Mouse (Mus musculus) intestine, postnatal 0 days (tissue): ENCODE measurements around the gene Zfp503. TPM values are rescaled to one million over a fixed set of nuclear protein-coding genes. Genes with fewer than 3 reads are reported as not detected.

Experiments
- ATAC-seq: fragments of 200-750 bp; cut with Nextera tagmentation; 2 replicates; pipeline ENCODE4 v1.8.0; 2017; ENCODE audit warnings: mild to moderate bottlenecking, moderate TSS enrichment, moderate library complexity
- H3K27ac ChIP-seq: fragments of 300-500 bp; sonication (generic); 2 replicates; pipeline ENCODE4 v1.5.1; 2014; ENCODE audit warnings: mild to moderate bottlenecking, low read depth, low read length, moderate library complexity
- H3K27me3 ChIP-seq: fragments of 300-500 bp; sonication (generic); replicated peaks from 2 replicates; pipeline ENCODE4 v1.6.1; 2014; ENCODE audit warnings: low read length, mixed read lengths; ENCODE audit not compliant: control insufficient read depth, insufficient read depth
- H3K36me3 ChIP-seq: fragments of 300-500 bp; sonication (generic); 2 replicates; pipeline ENCODE4 v1.6.1; 2014; ENCODE audit warnings: mild to moderate bottlenecking, moderate library complexity; ENCODE audit not compliant: control insufficient read depth, insufficient read depth
- H3K4me1 ChIP-seq: fragments of 300-500 bp; sonication (generic); replicated peaks from 2 replicates; pipeline ENCODE4 v1.6.1; 2014; ENCODE audit warnings: antibody characterized with exemption, low read length, mixed read lengths; ENCODE audit not compliant: control insufficient read depth, insufficient read depth
- H3K4me2 ChIP-seq: fragments of 300-500 bp; sonication (generic); replicated peaks from 2 replicates; pipeline ENCODE4 v1.6.1; 2014; ENCODE audit warnings: low read depth, mild to moderate bottlenecking, moderate library complexity
- H3K4me3 ChIP-seq: fragments of 300-500 bp; sonication (generic); 2 replicates; pipeline ENCODE4 v1.5.1; 2014; ENCODE audit warnings: low read depth, low read length
- H3K9ac ChIP-seq: fragments of 300-500 bp; sonication (generic); 2 replicates; pipeline ENCODE4 v1.6.1; 2014; ENCODE audit warnings: mild to moderate bottlenecking, low read depth, low read length
- H3K9me3 ChIP-seq: fragments of 300-500 bp; sonication (generic); 2 replicates; pipeline ENCODE4 v1.6.1; 2016; ENCODE audit warnings: mixed run types; ENCODE audit not compliant: control insufficient read depth
- CTCF ChIP-seq: sonication (generic); IDR thresholded peaks from 2 replicates; pipeline ENCODE4 v1.5.1; 2016; ENCODE audit warnings: low read depth, mild to moderate bottlenecking, control low read depth, antibody characterized with exemption, moderate library complexity
- WGBS: fragments of 180-500 bp; shearing (Covaris S2); extraction: QIAGEN DNeasy Blood & Tissue Kit; methylation state at CpG from one replicate; pipeline ENCODE4 v1.1.7; 2014; 5-methylcytosine and 5-hydroxymethylcytosine counted together
- microRNA-seq: library from miRNA; unstranded; fragments of <30 nt; microRNA quantifications from one replicate; pipeline ENCODE4, GENCODE M21; 2016
- polyA plus RNA-seq: library from polyadenylated mRNA; unstranded; fragments of >200 nt; fragmentation: Nextera tagmentation; extraction: Ambion mirVana; gene quantifications from 2 replicates; pipeline ENCODE4 v1.2.1, GENCODE M21; 2015

The Zfp503 gene
- polyA plus RNA-seq, 1 experiment from 2014 or later = 5.7 TPM

DNA sequence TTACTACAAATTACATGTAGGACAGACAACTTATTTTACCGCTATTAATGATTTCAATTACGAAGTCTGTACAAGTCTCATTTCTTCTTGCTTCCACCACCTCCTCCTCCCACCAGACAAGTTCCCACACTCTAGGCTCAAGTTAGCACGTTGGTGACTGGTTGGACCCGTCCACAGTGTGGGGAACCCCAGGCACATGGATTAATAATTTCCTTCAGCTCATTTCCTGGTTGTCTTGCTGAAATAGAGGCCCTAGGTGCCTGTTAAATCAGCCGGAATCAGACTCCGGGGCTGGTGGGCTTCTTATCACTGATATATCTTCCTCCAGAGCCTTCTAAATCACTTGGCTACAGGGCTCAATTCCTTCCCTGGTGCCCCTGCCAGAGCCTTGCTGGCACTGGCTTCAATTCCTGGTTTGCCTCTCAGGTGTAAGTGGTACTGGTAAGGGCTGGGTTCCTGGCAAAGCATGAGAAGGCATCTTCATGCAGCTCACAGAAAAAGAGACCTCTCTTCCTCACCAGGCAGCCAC, 53.2 kb downstream of the Zfp503 start:
- Histone ChIP-seq H3K27ac (no peak overlapping the region), H3K27me3 (no peaks in the 10 kb centered on the region), H3K9ac (no peak overlapping the region), H3K4me1 (no peaks in the 10 kb centered on the region), H3K36me3 (no peaks in the 10 kb centered on the region), H3K4me3 (no peak overlapping the region), H3K4me2 (no peak overlapping the region), H3K9me3 (no peaks in the 10 kb centered on the region)
- WGBS = 58% methylated on average over 6 of the region's 6 CpGs
- no peak for ATAC-seq
- no peak for TF ChIP-seq CTCF

Small RNA genes lying within 50 kb of the gene (microRNA-seq; reads per million reads assigned to microRNA genes)
- gene Gm27532 = not detected

Other genes with a start within 250 kb of the Zfp503 start
- 16.3 and 16.4 TPM in 2 replicates for gene Samd8, start 239.1 kb downstream of the Zfp503 start, polyA plus RNA-seq
- 0.16 and 0.17 TPM in 2 replicates for gene Dusp13, start 238.4 kb downstream of the Zfp503 start, polyA plus RNA-seq
- 354 and 371 TPM in 2 replicates for gene Vdac2, start 164.4 kb downstream of the Zfp503 start, polyA plus RNA-seq
- gene Comtd1, start 140.6 kb downstream of the Zfp503 start, polyA plus RNA-seq = 67.3 and 70.5 TPM in 2 replicates
- gene Lrmda, start 30.1 kb upstream of the Zfp503 start, polyA plus RNA-seq = 0.73 and 1.8 TPM in 2 replicates